Mouse (Mus musculus) adrenal gland, adult 18-20 months (tissue): ENCODE measurements around the gene Tmem132b. TPM values are rescaled to one million over a fixed set of nuclear protein-coding genes. Genes with fewer than 3 reads are reported as not detected.
A peak's percentile ranks its signal among the peaks of the same experiment; 100 is the strongest.

ENCODE experiments used
- DNase-seq, 2 experiments: peaks; one replicate each; pipeline ENCODE4 v3.0.0; 2021 to 2022; ENCODE audit warnings: low spot score in 2 of 2
- total RNA-seq, 2 experiments: library from RNA; stranded (reverse); gene quantifications; 1 replicate in 1 of 2; 2 replicates in 1 of 2; pipeline ENCODE4 v1.2.3; 2021

Gene Tmem132b
- total RNA-seq, 2 experiments from 2014 or later, result 2.0 to 2.1 TPM

DNA sequence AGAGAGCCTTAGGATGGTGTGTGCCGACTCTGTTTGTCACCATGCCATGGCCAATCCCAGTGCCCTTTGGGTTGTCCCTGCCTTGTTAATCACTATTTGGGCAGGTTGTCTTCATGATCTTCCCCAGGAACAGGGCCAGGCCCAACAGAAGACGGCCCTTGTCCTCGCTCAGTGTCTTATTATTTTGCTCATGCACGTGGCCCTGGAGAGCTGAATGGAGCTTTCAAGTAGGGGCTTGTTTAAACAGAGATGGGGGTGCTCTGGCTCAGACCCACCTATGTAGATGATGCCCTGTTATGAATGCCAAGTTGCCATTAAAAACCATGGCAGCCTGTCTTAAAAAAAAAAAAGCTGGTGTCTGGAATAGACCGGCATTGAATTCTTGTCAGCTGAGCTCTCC, 126.5 kb downstream of the Tmem132b start:
- no peak for DNase-seq

DNA sequence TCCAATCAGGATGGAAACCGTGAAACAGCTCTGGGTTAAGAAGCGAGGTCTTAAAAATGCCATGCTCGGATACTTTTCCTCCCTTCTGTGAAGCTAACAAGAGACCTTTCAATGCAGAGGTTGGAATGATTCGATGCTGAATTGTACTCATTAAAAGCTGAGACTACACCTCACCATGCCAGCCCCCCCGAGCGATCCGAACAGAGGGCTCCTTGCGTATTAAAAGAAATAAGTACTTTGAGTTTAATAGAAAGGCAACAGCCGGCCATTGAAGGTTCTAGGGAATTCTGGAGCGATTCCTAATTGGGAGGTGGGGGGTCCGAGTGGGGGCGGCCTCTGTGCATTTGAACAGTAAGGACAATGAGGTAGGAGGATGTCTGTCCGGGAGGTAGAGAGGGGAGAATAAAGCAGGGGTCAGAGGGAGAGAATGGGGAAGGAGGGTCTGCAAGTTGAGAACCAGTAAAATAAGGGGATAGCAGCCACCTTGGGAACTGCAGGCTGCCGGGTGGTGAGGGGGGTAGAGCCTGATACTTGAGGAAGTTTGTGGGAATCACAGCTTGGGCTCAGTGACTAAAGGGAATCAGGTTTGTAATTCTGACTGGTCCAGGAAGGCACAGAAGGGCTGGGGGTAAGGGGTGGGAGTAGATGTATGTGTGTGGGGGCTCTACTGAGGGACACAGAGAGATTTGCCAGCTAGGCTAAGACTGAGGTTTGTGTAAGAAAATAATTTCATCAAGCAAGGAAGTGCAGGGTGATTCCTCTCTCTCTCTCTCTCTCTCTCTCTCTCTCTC, 127.6 kb downstream of the Tmem132b start:
- no peak for DNase-seq

DNA sequence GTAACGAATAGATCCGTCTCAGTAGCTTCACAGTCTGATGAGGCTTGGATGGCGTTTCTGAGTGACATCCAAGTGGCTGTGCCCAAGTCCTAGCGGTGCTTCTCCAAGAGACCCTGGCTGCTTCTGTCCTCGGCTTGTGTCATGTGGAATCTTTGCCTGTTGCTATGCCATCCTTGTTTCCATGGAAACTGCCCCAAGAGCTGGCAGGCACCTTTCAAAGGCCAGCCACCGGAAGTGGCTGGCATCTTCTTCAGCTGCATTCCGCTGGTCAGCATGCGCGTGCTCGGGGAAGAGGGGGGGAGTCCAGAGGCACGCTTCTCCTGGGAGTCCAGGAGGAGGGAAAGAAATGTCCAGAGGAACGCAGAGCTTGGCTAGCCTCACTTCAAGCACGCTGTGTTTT, 144.0 kb downstream of the Tmem132b start:
- DNase-seq, result no peak

DNA sequence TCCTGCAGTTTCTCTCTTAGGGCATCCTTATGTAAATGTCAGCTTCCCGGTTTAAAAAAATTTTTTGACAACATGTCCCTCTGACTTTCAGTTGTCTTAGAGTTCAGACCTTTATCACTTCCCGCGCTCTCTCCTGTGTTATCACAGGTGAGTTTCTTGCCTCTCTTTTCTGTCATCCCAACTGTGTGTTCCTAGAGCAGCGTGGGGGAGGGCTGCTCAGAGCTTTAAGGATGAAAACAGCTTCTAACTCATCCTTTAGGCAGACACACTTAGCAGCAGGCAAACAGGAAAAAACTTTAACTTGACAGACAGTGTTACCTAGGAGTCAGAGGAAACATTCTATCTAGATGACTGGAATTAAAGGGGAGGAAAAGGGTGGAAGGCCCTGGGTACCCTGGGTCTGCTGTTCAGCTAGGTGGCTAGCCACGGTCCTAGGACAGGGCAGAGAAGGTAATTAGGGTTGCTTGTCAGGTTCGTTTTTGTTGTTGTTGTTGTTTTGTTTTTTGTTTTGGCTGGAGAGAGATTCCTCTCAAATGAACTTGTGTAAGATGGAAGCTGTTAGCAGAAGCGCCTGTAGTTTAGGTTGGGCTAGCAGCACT, 144.6 kb downstream of the Tmem132b start:
- no peak for DNase-seq

DNA sequence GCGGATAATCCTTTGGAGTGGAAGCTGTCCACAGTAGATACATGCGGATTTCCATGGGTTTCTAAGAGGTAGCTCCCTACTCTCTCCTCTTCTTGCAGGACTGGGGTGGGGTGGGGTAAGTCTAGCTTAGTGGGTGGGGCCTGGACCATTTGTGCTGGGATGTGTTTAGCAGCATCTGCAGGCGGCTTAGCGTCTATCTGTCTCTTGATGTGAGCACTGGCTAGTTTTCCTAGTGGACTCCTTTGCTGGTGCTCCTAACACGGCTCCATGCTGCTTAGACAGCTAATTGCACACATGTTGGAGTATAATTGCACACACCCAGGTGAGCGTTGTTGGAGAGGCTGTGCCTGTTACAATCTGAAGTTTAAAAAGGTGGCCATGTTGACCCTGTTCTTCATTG, 149.3 kb downstream of the Tmem132b start:
- DNase-seq, result no peak

DNA sequence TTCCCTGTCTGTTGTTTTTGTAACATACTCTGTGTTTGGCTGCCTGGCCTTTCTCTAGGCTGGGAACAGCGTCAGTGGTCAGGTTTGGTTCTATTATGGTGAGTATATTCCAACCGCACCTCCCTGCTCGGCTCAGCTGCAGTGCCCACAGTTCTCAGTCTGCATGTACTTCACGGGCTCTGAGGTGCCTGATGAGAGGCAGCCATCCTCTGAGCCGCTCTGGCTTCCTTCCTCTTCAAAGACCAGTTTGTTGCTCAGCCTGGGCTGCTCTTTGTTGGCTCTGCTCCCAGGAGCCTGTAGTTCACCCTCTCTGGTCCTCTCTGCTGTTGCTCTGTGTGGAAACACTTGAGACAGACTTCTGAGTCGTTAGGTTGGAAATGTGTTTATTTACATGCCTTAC, 151.9 kb downstream of the Tmem132b start:
- no peak for DNase-seq

DNA sequence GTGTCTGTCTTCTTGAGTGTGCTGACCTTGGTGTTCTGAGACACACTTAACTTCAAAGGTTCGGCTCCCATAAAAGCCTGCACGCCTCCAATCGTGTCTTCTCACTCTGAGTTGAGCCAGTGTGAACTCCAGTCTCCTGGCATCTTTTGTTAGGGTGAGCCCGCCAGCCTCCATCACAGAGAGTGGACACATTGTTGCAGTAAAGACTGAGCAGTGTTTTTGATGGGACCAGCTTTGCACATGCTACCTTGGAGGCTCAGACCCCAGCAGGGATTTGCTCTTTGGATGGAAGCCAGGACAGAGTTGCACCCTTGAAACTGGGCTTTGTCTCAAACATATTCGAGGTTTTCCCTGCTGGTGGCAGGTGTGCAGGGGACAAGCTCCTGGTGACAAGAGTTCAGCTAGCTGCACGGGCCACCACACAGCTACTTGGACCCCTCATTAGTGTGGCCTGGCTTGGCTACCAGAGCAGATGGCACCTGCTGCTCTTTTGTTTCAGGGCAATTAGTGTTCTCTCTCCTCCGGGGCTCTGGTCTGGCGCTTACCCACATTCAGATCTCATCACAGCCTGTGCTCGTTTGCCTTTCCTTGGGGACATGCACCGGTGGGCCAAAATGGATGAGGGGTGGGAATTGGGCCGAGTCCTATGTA, 154.2 kb downstream of the Tmem132b start:
- DNase-seq, result no peak

DNA sequence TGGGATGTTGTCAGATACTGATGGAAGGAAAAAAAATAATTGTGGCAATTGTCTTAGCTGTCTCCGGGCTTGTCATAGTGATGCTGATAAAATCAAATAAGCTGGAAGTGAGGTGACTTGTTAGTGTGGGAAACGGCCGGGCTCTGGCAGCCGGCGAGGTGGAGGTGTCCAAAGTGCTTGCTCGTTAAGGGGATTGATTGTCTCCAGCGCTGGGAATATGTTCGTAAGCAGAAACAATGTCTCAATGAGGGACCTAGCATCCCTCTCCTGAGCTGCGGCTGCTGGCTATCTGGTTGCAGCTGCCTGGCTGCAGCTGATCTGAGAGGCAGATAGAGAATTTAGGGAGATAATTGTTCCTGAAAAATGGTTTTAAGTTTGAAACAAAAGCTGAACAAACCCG, 161.0 kb downstream of the Tmem132b start:
- DNase-seq, result no peak

DNA sequence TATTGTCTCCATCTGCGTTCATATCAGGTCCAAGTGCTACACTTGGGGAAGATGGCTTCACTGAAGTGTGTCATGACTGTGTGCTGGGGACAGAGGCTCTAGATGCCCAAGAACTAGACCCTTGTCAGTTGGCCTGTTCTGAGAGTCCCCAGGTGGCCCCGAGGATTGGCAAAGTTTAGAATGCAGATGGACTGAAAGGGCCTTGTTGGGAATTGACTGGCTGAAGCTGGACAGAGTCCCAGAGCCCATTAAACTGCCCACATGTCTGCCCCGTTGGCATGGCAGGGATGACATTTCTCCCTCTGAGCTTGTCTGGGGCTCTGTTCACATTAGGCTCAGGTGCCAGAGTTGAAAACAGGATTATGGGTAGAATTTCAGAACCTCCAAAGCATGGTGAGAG, 167.8 kb downstream of the Tmem132b start:
- DNase-seq, result no peak

DNA sequence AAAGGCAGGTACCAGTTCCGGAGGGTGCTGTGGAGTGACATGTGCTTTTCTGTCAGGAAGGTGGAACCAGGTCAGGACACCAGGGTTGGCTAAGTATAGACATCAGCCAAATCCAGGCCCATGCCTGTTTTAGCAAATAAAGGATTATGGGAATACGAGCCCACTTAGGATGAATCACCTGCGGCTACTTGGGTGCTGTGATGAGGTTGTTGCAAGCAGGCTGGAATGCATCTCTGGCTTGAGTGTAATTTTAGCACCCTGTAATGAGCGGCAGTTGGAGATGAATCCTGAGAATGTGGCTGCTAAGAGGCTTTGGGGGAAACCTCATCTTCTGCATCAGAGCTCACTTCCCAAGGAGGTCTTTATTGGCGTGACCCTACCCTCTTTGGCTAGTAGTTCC, 168.7 kb downstream of the Tmem132b start:
- no peak for DNase-seq

DNA sequence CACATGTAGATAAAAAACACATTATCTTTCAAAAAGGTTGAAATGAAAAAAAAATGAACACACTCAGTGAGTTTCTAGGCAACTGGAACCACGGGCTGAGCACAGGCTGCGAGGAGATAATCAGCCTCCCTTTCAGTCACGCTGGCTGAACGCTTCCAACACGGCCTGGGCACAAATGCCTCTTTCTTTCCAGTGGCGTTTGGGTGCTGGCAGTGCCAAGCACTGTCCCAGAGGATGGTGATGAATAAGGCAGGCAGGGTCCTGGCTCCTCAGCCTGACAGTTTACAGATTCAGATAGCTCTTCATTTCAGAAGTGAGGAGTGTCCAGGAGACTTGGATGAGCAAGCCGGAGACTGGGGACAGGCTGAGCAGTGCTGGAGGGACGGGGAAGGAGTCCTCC, 173.8 kb downstream of the Tmem132b start:
- no peak for DNase-seq

DNA sequence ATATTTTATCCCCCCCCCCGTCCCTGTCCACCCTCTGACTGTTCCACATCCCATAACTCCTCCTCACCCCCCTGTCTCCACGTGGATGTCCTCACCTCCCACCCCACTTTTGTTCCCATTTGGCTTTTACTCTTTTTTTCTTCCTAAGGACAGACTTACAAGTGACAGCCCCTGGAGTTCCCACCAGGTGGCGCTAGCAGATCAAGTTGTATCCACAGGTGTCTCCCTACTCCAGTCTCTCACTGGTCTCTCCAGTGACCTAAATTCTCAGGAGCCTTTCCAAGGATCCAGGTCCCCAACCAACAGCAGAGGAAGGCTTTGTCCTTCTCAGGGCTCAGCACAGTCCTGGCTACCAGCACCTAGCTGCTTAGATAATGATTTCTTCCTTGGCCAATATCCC, 177.6 kb downstream of the Tmem132b start:
- peak; percentile 54 to 59 for DNase-seq

DNA sequence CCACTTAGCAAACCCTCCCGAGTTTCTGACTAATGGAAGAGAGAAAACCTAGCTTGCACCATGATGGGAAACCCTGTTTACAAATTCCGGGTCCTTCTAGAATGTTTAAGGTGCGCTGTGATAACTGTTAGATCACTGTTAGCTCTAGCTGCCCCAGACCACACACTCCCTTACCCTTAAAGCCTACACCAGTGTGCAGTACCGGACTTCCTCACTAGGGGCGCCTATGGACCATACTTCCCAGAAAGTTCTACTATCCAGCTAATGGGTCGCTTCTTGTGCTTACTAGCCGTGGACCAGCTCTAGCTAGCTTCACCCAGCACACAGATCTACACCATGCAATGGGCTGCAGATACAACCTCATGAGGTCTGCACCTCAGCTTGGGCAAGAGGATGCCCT, 195.2 kb downstream of the Tmem132b start:
- DNase-seq, result no peak

DNA sequence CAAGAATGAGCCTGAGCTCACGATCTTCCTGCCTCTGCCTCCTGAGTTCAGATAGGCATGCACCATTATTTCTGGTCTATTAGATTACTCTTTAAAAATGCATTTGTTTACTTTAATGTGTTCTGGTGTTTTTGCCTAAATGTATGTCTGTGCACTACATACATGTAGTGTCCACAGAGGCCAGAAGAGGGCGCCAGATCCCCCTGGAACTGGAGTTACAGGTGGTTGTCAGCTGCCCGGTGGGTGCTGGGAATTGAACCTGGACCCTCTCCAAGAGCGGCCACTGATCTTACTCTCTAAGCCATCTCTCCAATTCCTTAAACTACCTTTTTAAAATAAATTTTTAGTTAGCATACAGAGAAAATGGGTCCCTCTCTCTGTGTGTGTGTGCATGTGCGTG, 195.9 kb downstream of the Tmem132b start:
- no peak for DNase-seq

DNA sequence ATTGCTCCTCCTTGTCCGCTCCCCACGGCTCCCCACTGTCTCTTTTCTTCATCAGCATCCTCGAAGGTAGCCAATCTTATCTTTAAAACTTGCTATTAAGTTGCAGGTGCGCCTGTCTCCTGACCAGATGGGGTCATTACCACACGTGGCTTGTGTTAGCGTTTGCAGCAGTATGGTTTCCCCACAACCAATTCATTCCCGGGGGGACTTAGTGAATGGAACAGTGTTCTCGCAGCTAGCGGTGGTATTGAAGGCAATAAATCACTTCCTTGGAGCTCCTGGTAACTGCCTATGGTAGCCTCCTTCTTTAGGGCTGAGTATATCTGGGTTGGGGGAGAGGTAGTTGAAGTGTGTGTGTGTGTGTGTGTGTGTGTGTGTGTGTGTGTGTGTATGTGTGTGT, 196.4 kb downstream of the Tmem132b start:
- no peak for DNase-seq

DNA sequence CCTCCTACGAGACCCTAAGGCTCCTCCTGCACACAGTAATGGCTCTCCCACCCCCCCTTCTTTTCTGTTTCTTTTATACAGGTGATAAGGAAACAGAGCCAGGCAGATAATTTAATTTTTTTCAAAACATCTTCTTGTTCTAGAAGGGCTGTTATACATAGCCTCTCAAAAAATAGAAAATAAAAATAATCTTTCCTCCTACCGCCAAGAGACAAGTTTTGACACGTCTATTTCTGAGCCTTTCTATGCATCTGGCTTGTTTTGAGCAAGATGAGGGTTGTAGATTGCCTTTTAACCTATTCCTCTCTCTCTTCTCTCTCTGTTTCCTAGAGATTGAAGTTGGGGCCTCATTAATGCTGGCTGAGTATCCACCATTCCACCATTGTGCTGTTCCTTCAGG, 196.9 kb downstream of the Tmem132b start:
- no peak for DNase-seq

DNA sequence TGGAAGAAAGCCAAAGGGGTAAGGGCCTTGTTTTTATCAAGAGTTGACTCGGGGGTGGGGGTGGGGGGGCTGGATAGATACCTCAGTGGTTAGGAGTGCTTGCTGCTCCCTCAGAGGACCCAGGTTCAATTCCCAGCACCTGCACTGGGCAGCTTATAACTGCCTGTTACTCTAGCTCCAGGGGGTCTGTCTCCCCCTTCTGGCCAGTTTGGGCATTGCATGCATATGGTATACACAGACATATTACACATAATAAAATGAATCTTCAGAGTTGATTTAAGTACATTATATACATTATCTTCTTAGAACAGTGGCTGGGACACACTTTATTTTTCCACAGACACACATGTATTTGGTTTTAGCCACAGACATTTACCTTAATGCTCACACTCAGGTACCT, 202.2 kb downstream of the Tmem132b start:
- DNase-seq, result no peak

DNA sequence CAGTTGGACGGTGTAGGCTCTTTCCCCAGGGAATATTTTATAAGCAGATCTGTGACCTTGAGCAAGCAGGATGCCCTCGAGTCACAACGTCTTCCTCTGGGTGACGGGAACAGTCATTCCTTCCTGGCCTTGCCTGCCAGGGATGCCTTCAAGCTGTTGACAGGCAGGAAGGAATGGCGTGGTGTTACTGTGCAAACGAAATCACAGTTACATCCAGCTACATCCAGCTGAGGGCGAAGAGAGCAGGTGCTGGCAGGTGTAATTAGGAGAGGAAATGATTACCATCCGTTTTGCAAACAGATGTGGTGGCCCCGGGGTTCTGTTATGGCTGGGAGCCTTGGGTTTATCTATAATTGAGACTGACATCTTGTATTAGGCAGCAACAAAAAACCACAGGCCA, 205.5 kb downstream of the Tmem132b start:
- no peak for DNase-seq

DNA sequence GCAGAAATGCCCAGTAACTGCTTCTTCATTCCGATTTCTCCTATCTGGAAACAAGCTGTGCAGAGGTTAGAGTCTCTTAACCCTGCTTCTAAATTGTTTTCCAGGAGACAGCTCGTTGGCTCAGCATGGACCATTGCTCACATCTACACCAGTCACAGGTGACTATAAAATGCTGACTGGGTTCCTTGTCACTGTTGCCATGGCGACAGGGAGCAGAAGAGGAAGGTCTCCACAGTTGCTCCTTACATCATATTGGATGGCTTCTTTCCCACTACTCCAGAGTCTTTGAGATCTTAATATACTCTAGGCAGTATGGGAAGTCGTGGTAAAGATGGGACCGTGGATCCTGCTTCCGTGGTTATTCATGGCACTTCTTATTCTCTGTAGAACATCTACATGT, 211.9 kb downstream of the Tmem132b start:
- DNase-seq, result no peak

DNA sequence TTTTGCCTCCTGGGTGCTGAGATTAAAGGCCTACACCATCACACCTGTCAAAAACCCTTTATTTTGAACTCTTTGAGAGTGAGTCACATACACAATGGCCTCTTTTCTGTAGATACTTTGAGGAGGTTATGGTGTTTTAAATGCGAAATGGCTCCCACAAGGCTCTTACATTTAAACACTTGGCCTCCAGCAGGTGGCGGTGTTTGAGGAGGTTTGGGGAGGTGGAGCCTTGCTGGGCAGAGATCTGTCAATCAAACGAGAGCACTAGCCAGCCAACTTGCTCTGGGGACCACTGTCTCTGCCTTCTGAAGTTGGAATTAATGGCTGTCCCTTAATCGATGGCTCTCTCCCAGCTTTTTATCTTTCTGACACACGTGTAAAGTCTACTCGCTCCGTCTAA, 214.2 kb downstream of the Tmem132b start:
- no peak for DNase-seq

DNA sequence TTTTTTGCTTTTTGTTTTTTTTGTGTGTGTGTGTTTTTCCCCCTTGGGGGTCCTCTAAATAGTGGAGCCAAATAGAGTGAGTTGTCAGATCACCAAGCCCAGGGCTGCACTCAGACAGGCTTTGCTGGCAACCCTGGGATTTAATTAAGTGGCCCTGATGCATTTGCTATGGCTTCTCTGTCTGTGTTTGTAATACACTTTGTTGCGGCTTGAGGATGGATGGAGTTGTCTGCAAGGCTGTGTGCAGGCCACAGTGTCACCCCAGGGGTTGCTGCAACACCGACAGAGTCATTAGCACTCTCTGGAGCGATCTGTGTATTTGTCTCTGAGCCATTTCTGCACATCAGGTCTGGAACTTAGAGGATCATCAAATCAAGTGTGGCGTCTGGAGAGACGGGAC, 219.9 kb downstream of the Tmem132b start:
- no peak for DNase-seq

DNA sequence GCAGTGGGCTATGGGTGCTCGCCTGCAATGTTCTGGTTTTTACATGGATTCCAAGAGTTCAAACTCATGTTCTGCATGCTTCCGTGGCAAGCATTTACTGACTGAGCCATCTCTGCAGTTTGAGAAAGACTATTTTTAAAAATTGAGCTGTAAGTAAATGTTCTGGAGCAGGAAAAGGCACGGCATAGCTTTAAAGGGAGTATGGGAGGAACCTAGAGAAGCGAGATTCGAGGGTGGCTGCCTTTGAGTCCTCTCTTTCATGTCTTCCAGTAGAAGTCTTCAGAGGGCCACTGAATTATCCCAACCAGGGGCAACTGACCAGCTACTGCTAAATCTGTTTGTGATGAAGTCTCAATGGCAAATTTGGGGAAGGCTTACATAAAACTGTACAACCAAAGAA, 221.0 kb downstream of the Tmem132b start:
- no peak for DNase-seq
